Mouse (Mus musculus) heart, adult 2 months (tissue): Measurements from ENCODE around the gene Stim1. TPM values are rescaled to one million over a fixed set of nuclear protein-coding genes. Genes with fewer than 3 reads are reported as not detected.

Source experiments
- DNase-seq, 2 experiments: peaks; one replicate each; pipeline ENCODE4 v3.0.0; 2021
- H3K27ac ChIP-seq: fragments of 200-600 bp; 2 replicates; pipeline ENCODE4 v1.8.1; 2022
- H3K27me3 ChIP-seq: fragments of 200-500 bp; 2 replicates; pipeline ENCODE4 v1.6.1; 2012; ENCODE audit warnings: mild to moderate bottlenecking, low read length, inconsistent platforms, mixed read lengths; ENCODE audit not compliant: control insufficient read depth, insufficient read depth
- H3K36me3 ChIP-seq: fragments of 200-500 bp; 2 replicates; pipeline ENCODE4 v1.6.1; 2012; ENCODE audit warnings: low read length, inconsistent platforms; ENCODE audit not compliant: control insufficient read depth, insufficient read depth
- H3K4me1 ChIP-seq: fragments of 200-500 bp; 2 replicates; pipeline ENCODE4 v1.6.1; 2011; ENCODE audit warnings: low read length; ENCODE audit not compliant: control insufficient read depth, insufficient read depth
- H3K4me3 ChIP-seq: fragments of 200-600 bp; 2 replicates; pipeline ENCODE4 v1.8.1; 2022
- H3K79me2 ChIP-seq: fragments of 200-500 bp; replicated peaks from 2 replicates; pipeline ENCODE4 v1.6.1; 2012; ENCODE audit warnings: mild to moderate bottlenecking, inconsistent platforms, low read length, moderate library complexity, mixed read lengths; ENCODE audit not compliant: control insufficient read depth, insufficient read depth
- H3K9ac ChIP-seq: fragments of 200-500 bp; 2 replicates; pipeline ENCODE4 v1.6.1; 2012; ENCODE audit warnings: low read depth, mild to moderate bottlenecking, control low read depth, inconsistent platforms, low read length, mixed read lengths
- CTCF ChIP-seq: fragments of 200-600 bp; IDR thresholded peaks from 2 replicates; pipeline ENCODE4 v1.8.1; 2022; ENCODE audit warnings: antibody characterized with exemption, mild to moderate bottlenecking, moderate library complexity
- EP300 ChIP-seq: fragments of 200-500 bp; IDR thresholded peaks from 2 replicates; pipeline ENCODE4 v1.6.1; 2011; ENCODE audit warnings: low read depth, low read length, control low read depth; ENCODE audit not compliant: insufficient read depth
- POLR2A ChIP-seq: fragments of 200-500 bp; IDR thresholded peaks from 2 replicates; pipeline ENCODE4 v1.6.1; 2011; ENCODE audit warnings: mild to moderate bottlenecking, low read depth, low read length, control low read depth; ENCODE audit not compliant: insufficient read depth
- WGBS: fragments of 180-500 bp; shearing (Covaris S2); methylation state at CpG from one replicate; pipeline ENCODE4 v1.1.7; 2018; 5-methylcytosine and 5-hydroxymethylcytosine counted together
- intact Hi-C: fragments of 180-260 bp; cut with DNase I; formaldehyde crosslinking; loops from one replicate; pipeline ENCODE4 v1.15.1; 2025
- polyA plus RNA-seq: library from polyadenylated mRNA; depleted of rRNA; stranded (reverse); fragments of >200 nt; gene quantifications from 2 replicates; pipeline ENCODE4 v1.2.3, GENCODE M21; 2012
- total RNA-seq, 2 experiments: library from RNA; stranded (reverse); gene quantifications; 2 replicates each; pipeline ENCODE4 v1.2.3; 2021

Gene Stim1
- total and polyA plus RNA-seq, 3 experiments: 22.8 to 24.1 (median 23.9) TPM

- Histone ChIP-seq H3K27ac (peak overlapping the region; percentile 66), H3K79me2 (no peaks in the 10 kb centered on the region), H3K36me3 (peaks cover 6% of the 10 kb centered on the region; the same call in 1 of the 2 replicates), H3K4me1 (peaks cover 9% of the 10 kb centered on the region), H3K4me3 (no peak overlapping the region), H3K9ac (no peak overlapping the region), H3K27me3 (no peaks in the 10 kb centered on the region)
- no peak for DNase-seq
- no peak for TF ChIP-seq CTCF
- TF ChIP-seq EP300: no peak
- TF ChIP-seq POLR2A: peak; percentile 39; the same call in 1 of the 2 replicates
- 69% methylated on average over 6 of the region's 6 CpGs for WGBS
- intact Hi-C loops: no loop called here
Observed at GRCm38 (mm10) chr7:102226051-102226450, 41.6 kb upstream of the Stim1 start.

DNA sequence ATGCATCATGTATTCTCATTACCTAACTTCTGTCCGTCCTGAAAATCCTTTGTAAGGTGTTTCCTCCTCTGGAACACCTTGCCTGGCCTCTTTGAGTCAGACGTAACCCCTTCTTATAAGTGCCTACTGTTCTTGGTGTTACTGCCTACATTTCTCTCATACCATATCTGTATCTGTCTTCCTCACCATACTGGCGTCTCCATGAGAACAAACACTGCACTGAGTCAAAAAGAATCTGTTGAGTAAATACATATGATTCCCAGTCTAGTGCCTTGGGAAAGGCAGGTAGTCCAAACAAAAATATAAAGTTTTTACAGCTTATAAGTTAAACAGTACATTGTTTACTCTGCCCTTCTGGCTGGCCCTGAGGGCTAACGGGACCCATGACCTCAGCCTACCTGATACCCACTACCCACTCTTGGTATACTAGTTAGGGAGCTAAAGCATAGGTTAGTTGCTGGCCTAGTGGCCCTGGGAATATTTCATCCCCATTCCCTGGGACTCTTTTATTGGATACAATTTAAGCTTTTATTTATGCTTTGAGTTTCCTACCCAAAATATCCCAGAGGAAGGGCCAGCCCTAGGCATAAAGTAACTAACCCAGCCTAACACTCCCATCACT lies 39.4 kb upstream of the Stim1 start:
- Histone ChIP-seq H3K4me1 (peaks cover 8% of the 10 kb centered on the region), H3K9ac (no peak overlapping the region), H3K36me3 (peaks cover 6% of the 10 kb centered on the region; the same call in 1 of the 2 replicates), H3K4me3 (no peak overlapping the region), H3K27me3 (no peaks in the 10 kb centered on the region), H3K79me2 (no peaks in the 10 kb centered on the region), H3K27ac (no peak overlapping the region)
- intact Hi-C loops: no loop called here
- TF ChIP-seq CTCF (no peak), POLR2A (no peak), EP300 (no peak)
- 84% methylated on average over 4 of the region's 4 CpGs for WGBS
- DNase-seq: no peak

- no peak overlapping the region for H3K9ac ChIP-seq
- intact Hi-C loops: no loop called here
- no peak overlapping the region for H3K27ac ChIP-seq
- TF ChIP-seq CTCF (no peak), POLR2A (no peak), EP300 (no peak)
- WGBS: 83% methylated on average over 6 of the region's 6 CpGs
- H3K36me3 ChIP-seq: peaks cover 4% of the 10 kb centered on the region; the same call in 1 of the 2 replicates
- no peak for DNase-seq
- no peaks in the 10 kb centered on the region for H3K79me2 ChIP-seq
- H3K4me1 ChIP-seq: peaks cover 7% of the 10 kb centered on the region
- H3K27me3 ChIP-seq: no peaks in the 10 kb centered on the region
- no peak overlapping the region for H3K4me3 ChIP-seq
Observed at GRCm38 (mm10) chr7:102229814-102230213, 37.8 kb upstream of the Stim1 start.

DNA sequence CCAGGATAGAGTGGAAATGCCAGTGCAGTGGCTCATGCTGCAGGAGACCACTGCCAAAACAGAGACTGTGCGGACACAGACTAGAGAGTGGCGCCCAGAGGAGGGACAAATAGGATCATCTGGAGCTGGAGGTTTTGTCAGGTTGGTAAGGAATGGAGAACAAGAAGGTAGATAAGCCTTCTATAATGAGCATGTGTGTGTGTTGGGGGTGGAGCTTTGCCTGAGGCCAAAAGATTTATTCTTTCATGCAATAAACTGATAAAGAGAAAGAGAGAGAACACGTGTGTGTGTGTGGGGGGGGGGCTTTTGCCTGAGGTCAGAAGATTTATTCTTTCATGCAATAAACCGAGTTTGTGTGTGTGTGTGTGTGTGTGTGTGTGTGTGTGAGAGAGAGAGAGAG lies 34.5 kb upstream of the Stim1 start:
- no peak overlapping the region for H3K9ac ChIP-seq
- intact Hi-C loops: no loop called here
- no peaks in the 10 kb centered on the region for H3K36me3 ChIP-seq
- H3K27ac ChIP-seq: no peak overlapping the region
- no peaks in the 10 kb centered on the region for H3K79me2 ChIP-seq
- 74% methylated on average over 4 of the region's 4 CpGs for WGBS
- no peak for DNase-seq
- H3K4me3 ChIP-seq: no peak overlapping the region
- H3K27me3 ChIP-seq: no peaks in the 10 kb centered on the region
- no peaks in the 10 kb centered on the region for H3K4me1 ChIP-seq
- no peak for TF ChIP-seq CTCF
- no peak for TF ChIP-seq EP300
- TF ChIP-seq POLR2A: no peak

DNA sequence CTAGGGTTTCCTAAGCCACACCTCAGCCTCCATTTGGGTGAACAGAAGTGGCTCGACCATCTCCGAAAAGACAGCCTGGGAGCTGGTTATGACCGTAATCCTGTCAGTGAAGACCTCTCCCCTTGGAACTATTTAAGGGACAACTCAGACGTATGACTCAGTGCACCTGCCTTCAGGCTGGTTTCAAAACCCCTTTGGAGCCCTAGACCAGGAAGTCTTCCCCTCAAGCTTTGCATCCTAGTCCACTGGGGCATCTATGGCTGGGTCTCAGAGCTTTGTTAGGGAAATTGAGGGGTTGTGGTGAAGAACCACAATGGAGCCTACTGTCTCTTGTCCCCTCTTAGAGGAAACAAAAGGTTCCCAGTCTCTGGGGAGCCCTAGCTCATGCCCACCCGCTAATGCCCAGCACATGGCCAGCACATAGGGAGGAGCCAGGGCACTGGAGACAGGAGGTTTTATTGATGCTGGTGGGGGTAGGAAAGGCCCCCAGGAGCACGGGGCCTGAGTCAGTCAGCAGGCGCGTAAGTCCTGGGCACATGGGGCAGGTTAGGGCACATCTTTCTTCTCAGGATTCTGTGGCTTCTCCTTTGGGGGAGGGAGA lies 28.8 kb upstream of the Stim1 start:
- H3K27me3 ChIP-seq: no peaks in the 10 kb centered on the region
- H3K4me3 ChIP-seq: no peak overlapping the region
- no peak for DNase-seq
- no peaks in the 10 kb centered on the region for H3K79me2 ChIP-seq
- WGBS: 90% methylated on average over 8 of the region's 8 CpGs
- H3K9ac ChIP-seq: no peak overlapping the region
- no peak overlapping the region for H3K27ac ChIP-seq
- peaks cover 11% of the 10 kb centered on the region for H3K4me1 ChIP-seq
- intact Hi-C loops: no loop called here
- peaks cover 4% of the 10 kb centered on the region; the same call in 1 of the 2 replicates for H3K36me3 ChIP-seq
- TF ChIP-seq POLR2A (no peak), EP300 (no peak), CTCF (no peak)

DNA sequence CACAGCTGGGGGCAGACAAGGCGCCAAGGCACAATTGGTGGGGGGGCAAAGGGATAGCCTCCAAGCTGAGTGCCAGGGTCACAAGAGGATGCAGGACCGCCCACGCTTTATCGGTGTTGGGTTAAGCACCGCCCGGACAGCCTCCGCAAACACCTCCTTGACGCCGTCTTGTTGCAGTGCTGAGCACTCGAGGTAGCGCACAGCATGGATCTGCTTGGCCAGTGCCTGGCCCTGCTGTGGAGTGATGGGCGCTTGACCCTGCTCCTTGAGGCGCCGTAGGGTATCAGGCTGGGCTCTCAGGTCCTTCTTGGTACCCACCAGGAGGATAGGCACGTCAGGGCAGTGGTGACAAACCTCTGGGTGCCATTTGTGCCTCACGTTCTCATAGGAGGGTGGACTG lies 28.0 kb upstream of the Stim1 start:
- Histone ChIP-seq H3K9ac (no peak overlapping the region), H3K4me1 (peaks cover 16% of the 10 kb centered on the region), H3K27ac (no peak overlapping the region), H3K79me2 (no peaks in the 10 kb centered on the region; the same call in 1 of the 2 replicates), H3K36me3 (peaks cover 5% of the 10 kb centered on the region; the same call in 1 of the 2 replicates), H3K27me3 (no peaks in the 10 kb centered on the region), H3K4me3 (no peak overlapping the region)
- no peak for DNase-seq
- TF ChIP-seq EP300: no peak
- no peak for TF ChIP-seq POLR2A
- TF ChIP-seq CTCF: no peak
- 88% methylated on average over 16 of the region's 16 CpGs for WGBS
- intact Hi-C loops: no loop called here
